Comparison of ENCODE assay signal across 16 mouse cellular contexts in the genomic region with DNA sequence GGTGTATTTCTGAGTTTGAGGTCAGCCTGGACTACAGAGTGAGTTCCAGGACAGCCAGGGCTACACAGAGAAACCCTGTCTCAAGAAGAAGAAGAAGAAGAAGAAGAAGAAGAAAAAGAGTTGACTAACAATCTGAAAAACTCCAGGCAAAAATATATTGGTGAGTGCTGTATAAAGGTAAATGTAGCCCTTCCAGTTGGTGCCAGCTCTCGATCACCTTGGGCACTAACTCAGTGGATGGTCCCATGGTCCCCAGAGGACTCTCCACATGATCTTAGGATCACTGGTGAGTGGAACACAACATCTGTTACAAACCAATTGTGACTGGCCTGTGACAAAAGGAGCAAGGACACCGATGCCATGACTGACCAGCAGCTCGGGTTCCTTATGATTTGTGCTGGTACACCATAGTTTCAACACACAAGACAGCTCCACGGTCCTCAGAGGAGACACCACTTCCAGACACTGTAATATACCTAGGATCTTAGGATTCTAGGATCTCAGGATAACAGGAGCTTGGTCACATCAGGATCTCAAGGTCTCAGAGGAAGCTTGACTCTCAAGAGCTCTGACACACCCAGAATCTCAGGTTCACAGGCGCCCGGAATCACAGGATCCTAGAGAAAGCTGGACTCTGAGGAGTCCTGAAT. TPM values are rescaled to one million over a fixed set of nuclear protein-coding genes. Genes with fewer than 3 reads are reported as not detected.
"Had no signal": no experiment of that assay in that cellular context is flagged by ENCODE, and none has a peak within 500 bp of the region (broad histone marks: within the 10 kb centered on the region; RNA-seq: fewer than 3 reads in every experiment).

No protein-coding gene starts in this region.

RNA-seq across cellular contexts. Expression of a gene that starts 30.3 kb away (rescaled TPM):
- total RNA-seq: layer of hippocampus, adult 8-10 months; layer of hippocampus, postnatal 10 days; layer of hippocampus, postnatal 36 days; left cerebral cortex, adult 2 months; left cerebral cortex, postnatal 10 days; left cerebral cortex, postnatal 36 days; megakaryocyte progenitor cell, adult 5-6 weeks; neutrophil, adult 5-6 weeks had no signal
- polyA plus RNA-seq: limb, embryonic 12.5 days; liver, embryonic 12.5 days; liver, embryonic 15.5 days; midbrain, embryonic 15.5 days; neural tube, embryonic 13.5 days; stomach, embryonic 15.5 days; testis, adult 2 months; urinary bladder, adult 2 months had no signal
